Mouse (Mus musculus) cerebellum, adult 2 months (tissue): ENCODE data around the gene Ube2j2.

Experiments
- CTCF ChIP-seq: fragments of 200-500 bp; IDR thresholded peaks from 2 replicates; pipeline ENCODE4 v1.5.1; 2011; ENCODE audit warnings: low read depth, mild to moderate bottlenecking, control low read depth, low read length, moderate library complexity, borderline replicate concordance; ENCODE audit not compliant: insufficient read depth
- POLR2A ChIP-seq: fragments of 200-500 bp; IDR thresholded peaks from 2 replicates; pipeline ENCODE4 v1.6.1; 2011; ENCODE audit warnings: low read length, control low read depth, borderline replicate concordance; ENCODE audit not compliant: insufficient read depth

DNA sequence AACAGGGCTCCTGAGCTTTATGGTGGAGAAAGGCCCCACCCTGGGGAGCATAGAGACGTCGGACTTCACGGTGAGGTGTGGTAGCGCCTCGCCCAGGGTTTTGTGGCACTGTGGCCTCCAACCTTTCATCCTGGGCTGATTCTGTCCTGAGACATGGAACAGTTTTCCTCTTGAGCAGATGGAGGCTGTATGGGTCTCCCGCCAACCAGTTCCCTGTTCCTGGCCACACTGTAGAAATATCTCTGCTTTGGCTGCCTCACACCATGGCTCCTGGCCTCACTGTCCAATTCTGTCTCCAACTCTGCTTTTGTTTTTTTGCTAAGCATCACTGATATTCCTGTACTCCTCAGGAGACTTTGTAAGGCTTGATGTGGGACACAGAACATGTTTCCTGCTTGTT is 11.9 kb downstream of the Ube2j2 start:
- TF ChIP-seq POLR2A = no peak
- no peak for TF ChIP-seq CTCF
